Mouse (Mus musculus) adipose tissue, adult 10 weeks (tissue): ENCODE results near the gene Pld3. TPM values are rescaled to one million over a fixed set of nuclear protein-coding genes. Genes with fewer than 3 reads are reported as not detected.

Experiments used
- polyA plus RNA-seq: library from polyadenylated mRNA; stranded (reverse); fragments of 350-450 nt; fragmentation: Illumina TruSeq; extraction: RNeasy Lipid Tissue Mini Kit (QIAGEN cat#74804); gene quantifications from one replicate; pipeline ENCODE4 v1.2.3, GENCODE M21; 2014; ENCODE audit warnings: low read depth, low replicate concordance

The Pld3 gene
- polyA plus RNA-seq, result 98.1 TPM

DNA sequence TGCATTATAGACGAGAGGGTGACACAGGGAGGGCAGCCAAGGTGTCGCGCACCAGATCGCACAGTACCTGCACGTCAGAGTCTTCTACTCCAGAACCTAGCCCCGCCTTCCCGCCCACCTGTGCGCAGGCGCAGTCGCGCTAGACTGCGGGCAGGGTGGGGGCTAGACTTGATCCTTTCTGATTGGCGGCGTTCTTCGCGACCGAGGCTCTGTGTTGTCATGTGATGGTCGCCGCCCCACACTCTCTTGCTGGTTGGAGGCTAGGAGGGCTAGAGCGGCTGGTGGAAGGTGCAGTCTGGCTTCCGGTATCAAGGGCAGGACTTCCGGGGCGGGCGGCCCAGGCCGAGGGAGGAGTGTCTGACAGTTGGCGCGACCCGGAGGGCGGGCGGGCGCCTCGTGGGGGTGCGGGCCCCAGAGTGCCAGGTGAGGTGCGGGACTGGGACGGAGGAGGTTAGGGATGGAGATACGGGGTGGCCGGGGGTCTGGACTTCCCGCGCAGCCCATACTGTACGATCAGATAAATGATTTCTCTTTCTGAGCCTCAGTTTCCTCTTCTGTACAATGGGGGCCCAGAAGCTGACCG, at the start of gene Pld3, which contains the start of gene 2310022A10Rik:
Gene Pld3 (minus strand): TSS at position 288 of the 583 bp plus-strand sequence.
Gene 2310022A10Rik (plus strand): TSS at position 303 of the 583 bp plus-strand sequence.

DNA sequence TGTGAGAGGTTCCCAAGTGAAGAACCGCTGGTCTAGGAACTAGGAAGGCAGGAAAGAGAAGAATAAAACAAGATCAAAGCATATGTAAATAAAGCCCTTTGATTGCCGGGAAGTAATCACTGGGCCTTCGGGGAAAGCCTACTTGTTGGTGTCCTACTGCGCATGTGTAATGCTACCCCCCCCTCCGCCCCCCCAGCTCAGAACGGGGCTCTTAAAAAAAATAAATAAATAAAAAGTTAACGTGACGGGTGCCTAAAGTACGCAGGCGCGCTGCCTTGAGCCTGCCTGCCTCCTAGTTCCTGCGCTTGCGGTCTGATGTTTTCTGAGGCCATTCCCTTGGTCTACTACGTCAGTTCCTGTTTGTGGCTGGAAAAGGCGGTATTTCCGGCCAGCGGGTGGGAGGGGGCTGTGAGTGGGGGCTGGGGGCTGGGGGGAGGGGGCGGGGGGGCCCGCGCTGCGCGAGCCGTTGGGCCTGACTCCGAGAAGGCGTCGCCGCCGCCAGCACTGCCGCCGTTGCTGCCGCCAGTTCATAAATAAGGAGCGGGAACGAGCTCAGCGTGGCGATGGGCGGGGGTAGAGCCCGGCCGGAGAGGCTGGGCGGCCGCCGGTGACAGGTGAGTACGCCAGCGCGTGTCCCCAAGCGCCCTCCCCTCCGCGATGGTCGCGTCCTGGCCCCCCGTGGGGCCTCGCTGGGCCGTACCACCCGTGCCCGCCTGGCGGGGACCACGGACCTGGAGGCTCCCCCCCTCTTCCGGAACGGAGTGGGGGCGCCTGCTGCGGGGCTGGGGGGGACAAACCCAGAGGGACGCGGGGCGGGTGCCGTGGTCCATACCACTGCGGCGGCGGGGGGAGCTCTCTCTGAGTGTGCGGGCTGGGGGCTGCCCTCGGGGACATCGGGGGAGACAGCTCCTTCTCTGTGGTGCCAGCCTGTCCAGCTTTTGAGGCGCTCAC, 38.5 kb upstream of the Pld3 start, which contains the start of gene Akt2:
Gene Akt2 (plus strand): TSS at position 287 of the 951 bp plus-strand sequence.

DNA sequence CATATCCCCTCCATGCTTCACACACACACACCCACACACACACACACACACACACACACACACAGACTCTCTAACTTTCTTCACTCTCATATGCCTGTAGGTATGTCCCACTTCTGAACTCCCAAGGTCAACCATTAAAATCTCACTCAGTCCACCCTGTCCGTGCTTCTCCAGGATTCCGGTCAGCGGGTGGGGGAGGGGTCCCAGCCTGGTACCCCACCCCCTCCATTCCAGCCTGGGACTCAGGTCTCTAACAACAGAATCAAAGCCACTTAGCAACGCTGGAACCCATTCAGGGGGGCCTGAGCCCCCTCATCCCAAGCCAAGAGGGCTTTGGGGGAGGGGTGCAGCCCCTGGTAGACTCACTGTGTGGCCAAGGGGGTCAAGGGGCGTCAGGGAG, 30.1 kb downstream of the Pld3 start, which contains the start of gene Hipk4:
Gene Hipk4 (plus strand): TSS at position 301 of the 400 bp plus-strand sequence.

DNA sequence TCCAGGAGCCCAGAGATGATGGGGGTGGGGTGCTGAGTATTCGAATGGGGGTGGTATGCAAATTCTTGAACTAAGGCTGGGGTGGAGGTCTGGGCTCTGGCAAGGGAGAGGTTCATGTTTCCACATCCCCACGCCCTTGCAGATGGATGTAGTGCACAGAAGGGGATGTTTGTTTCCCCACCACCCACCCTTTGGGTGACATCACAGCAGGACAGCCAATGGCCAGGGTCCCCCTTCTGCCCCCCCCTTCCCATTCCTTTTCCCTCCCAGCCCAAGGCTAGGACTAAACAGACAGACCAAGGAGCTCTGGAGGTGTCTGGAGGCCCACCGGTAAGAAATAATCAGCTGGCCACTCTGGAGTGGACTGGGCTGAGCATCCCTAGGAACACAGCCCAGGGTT, 54.0 kb downstream of the Pld3 start, which contains the start of gene Prx:
Gene Prx (plus strand): TSS at position 289 of the 400 bp plus-strand sequence.

DNA sequence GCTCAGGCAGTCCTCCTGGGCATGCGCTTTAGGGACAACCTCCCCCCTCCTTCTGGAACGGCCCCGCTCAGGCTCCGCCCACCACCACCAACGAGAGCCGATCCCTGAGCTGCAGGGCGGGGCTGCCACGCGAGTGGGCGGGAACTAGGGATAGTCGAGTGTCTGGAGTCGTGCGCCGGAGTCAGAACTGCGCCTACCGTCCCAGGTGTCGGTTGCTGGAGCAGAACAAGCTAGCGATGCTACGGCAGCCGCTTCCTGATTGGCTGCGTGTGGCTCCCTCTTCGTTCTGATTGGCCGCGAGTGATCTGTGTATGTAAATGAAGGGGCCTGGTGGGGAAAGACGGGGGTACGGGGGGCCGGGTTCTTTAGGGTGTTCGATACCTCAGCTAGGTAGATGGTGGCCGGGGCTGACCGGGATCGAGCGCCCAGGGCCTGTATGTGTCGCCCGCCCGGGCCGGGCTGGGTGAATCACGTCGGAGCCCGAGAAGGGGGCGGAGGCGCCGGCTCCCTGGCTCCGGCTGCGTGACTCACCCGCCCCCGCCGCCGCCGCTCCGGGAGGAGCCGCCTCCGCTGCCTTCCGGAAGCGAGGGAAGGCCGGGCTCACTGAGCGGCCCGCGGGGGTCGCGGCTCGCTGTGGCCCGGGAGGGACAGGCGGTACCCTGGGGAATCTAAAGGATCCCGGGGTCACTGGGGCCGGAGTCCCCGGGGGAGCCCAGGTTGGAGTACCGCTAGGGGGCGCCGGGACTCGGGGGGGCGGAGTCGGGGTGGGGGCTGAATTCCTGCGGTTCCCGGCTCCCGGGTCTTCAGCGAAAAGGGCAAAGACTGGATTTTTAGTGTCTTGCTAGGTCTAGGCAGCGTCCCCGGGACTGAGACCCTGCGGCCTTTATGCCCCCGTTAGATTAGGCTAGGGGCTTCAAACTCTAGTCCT, 66.0 kb downstream of the Pld3 start, which contains the start of gene Sertad1:
Gene Sertad1 (plus strand): TSS at position 141 of the 928 bp plus-strand sequence.

Other genes with a start within 250 kb of the Pld3 start
- gene Ltbp4, start 215.5 kb downstream of the Pld3 start, polyA plus RNA-seq, result 175 TPM
- gene Shkbp1, start 197.2 kb downstream of the Pld3 start, polyA plus RNA-seq, result 27.0 TPM
- gene Gm20479, start 195.8 kb downstream of the Pld3 start, polyA plus RNA-seq, result 1.2 TPM
- 0.56 TPM for gene Sptbn4, start 105.5 kb downstream of the Pld3 start, polyA plus RNA-seq
- 56.7 TPM for gene Blvrb, start 105.2 kb downstream of the Pld3 start, polyA plus RNA-seq
- 7.5 TPM for gene Sertad3, start 79.5 kb downstream of the Pld3 start, polyA plus RNA-seq
- 16.7 TPM for gene Sertad1, start 66.3 kb downstream of the Pld3 start, polyA plus RNA-seq
- gene Prx, start 53.9 kb downstream of the Pld3 start, polyA plus RNA-seq, result 2.0 TPM
- gene Hipk4, start 30.0 kb downstream of the Pld3 start, polyA plus RNA-seq, result 1.7 TPM
- gene 2310022A10Rik, start within 50 bp of the Pld3 start, polyA plus RNA-seq, result 13.5 TPM
- 123 TPM for gene Akt2, start 38.3 kb upstream of the Pld3 start, polyA plus RNA-seq
- gene Ttc9b, start 100.7 kb upstream of the Pld3 start, polyA plus RNA-seq, result not detected
- 15.8 TPM for gene Map3k10, start 121.4 kb upstream of the Pld3 start, polyA plus RNA-seq
- gene Zfp607b, start 136.1 kb upstream of the Pld3 start, polyA plus RNA-seq, result 2.6 TPM
- gene Zfp60, start 178.2 kb upstream of the Pld3 start, polyA plus RNA-seq, result 8.6 TPM